ENCODE assay signal across 25 mouse cellular contexts in the genomic region with DNA sequence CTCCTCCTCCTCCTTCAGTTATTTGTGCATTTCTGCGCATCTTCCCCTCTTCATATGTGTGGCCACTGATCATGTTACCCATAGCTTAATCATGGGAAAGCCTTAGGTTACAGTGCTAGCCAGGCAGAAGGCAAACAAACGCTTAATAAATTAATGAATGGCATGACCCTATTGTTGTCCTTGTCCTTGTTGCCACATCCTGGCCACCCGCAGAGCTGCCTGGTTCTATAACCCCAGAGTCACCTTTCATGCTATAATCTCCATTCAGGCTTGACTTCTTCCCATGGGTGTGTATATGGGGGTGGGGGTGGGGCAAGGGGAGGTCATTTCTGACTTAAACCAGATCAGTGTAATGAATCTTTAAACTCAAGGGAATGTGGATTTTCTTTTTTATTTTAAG. TPM values are rescaled to one million over a fixed set of nuclear protein-coding genes. Genes with fewer than 3 reads are reported as not detected.
DNase-seq lines count a peak whose midpoint lies in the region; ATAC-seq lines count a peak whose summit lies in the region.
"Had no signal": no experiment of that assay in that cellular context is flagged by ENCODE, and none has a peak within 500 bp of the region (broad histone marks: within the 10 kb centered on the region; RNA-seq: fewer than 3 reads in every experiment).

No protein-coding gene starts in this region.

- no peak for ATAC-seq in heart, embryonic 13.5 days (ENCODE audit: extremely low read depth, insufficient number of reproducible peaks, low FRiP score, low TSS enrichment)
- ATAC-seq in kidney, embryonic 14.5 days (ENCODE audit: low FRiP score, low TSS enrichment): peak; percentile 67; the same call in 1 of the 2 replicates
- ATAC-seq: forebrain, embryonic 16.5 days; intestine, postnatal 0 days; lung, postnatal 0 days; midbrain, embryonic 16.5 days had no signal

- H3K27ac ChIP-seq in heart, embryonic 13.5 days (replicated peaks): peak overlapping the region; percentile 50
- peak overlapping the region; percentile 44; the same call in 1 of the 2 replicates for H3K27ac ChIP-seq in kidney, embryonic 14.5 days (ENCODE audit: low read depth, low read length)
- H3K27ac ChIP-seq: forebrain, embryonic 10.5 days; hindbrain, embryonic 10.5 days; layer of hippocampus, adult 2 months; midbrain, embryonic 10.5 days; neural tube, embryonic 13.5 days had no signal

- H3K4me2 ChIP-seq in heart, embryonic 13.5 days: no peak overlapping the region
- no peak overlapping the region for H3K4me2 ChIP-seq in kidney, embryonic 14.5 days (replicated peaks; ENCODE audit: low read depth, low read length)
- H3K4me2 ChIP-seq: neural tube, embryonic 13.5 days had no signal

- H3K9ac ChIP-seq in heart, embryonic 13.5 days: no peak overlapping the region
- H3K9ac ChIP-seq in kidney, embryonic 14.5 days (ENCODE audit: low read depth, low read length): no peak overlapping the region
- H3K9ac ChIP-seq: neural tube, embryonic 13.5 days had no signal

- H3K4me3 ChIP-seq in heart, embryonic 13.5 days: no peak overlapping the region
- no peak overlapping the region for H3K4me3 ChIP-seq in kidney, embryonic 14.5 days (ENCODE audit: low read length)
- H3K4me3 ChIP-seq: forebrain, embryonic 10.5 days; hindbrain, embryonic 10.5 days; layer of hippocampus, adult 2 months; midbrain, embryonic 10.5 days; myocyte; neural tube, embryonic 13.5 days had no signal

- H3K36me3 ChIP-seq in heart, embryonic 13.5 days: peaks cover 24% of the 10 kb centered on the region
- H3K36me3 ChIP-seq in kidney, embryonic 14.5 days (ENCODE audit: control insufficient read depth, insufficient read depth, low read length): no peaks in the 10 kb centered on the region
- H3K36me3 ChIP-seq: forebrain, embryonic 10.5 days; hindbrain, embryonic 10.5 days; midbrain, embryonic 10.5 days; neural tube, embryonic 13.5 days had no signal

- H3K27me3 ChIP-seq in heart, embryonic 13.5 days (replicated peaks): no peaks in the 10 kb centered on the region
- no peaks in the 10 kb centered on the region for H3K27me3 ChIP-seq in kidney, embryonic 14.5 days (ENCODE audit: control insufficient read depth, insufficient read depth, low read length)
- H3K27me3 ChIP-seq: neural tube, embryonic 13.5 days had no signal

- 60% methylated on average over 3 of the region's 3 CpGs for WGBS in heart, embryonic 13.5 days
- WGBS in kidney, embryonic 14.5 days: 11% methylated on average over 3 of the region's 3 CpGs

- no peaks in the 10 kb centered on the region for H3K9me3 ChIP-seq in heart, embryonic 13.5 days
- no peaks in the 10 kb centered on the region for H3K9me3 ChIP-seq in kidney, embryonic 14.5 days (ENCODE audit: control insufficient read depth, low read length)
- H3K9me3 ChIP-seq: forebrain, embryonic 10.5 days; hindbrain, embryonic 10.5 days; midbrain, embryonic 10.5 days; neural tube, embryonic 13.5 days had no signal

- peak; percentile 31 for DNase-seq in embryo, embryonic 10 days (ENCODE audit: low spot score)
- DNase-seq in embryo, embryonic 9.5 days (ENCODE audit: extremely low spot score): no peak
- no peak for DNase-seq in heart, adult 9 months (ENCODE audit: low spot score in 2 of 2)
- DNase-seq in kidney, postnatal 36 days: no peak
- DNase-seq in R1 (ENCODE audit: low read depth, low spot score): peak; percentile 79
- DNase-seq in frontal cortex, postnatal 14 days (ENCODE audit: low spot score in 2 of 2): no peak
- DNase-seq: cerebellum, adult 11-12 months; cerebellum, postnatal 10 days; gastrocnemius, postnatal 14 days; heart, adult 18-20 months; retina, postnatal 1 day; right cerebral cortex, postnatal 25 days; spleen, adult 18-20 months had no signal

- H3K4me1 ChIP-seq in heart, embryonic 13.5 days: peaks cover 92% of the 10 kb centered on the region
- H3K4me1 ChIP-seq in kidney, embryonic 14.5 days (ENCODE audit: control insufficient read depth, insufficient read depth, low read length): peaks cover 70% of the 10 kb centered on the region

RNA-seq across cellular contexts. Expression of a gene that starts 37.6 kb away (rescaled TPM):
- polyA plus RNA-seq in heart, embryonic 13.5 days (2015; fragmentation: Nextera tagmentation; extraction: Ambion mirVana): 29.9 and 30.1 TPM in 2 replicates
- 21.3 and 34.2 TPM in 2 replicates for polyA plus RNA-seq in kidney, embryonic 14.5 days (2014; fragmentation: Nextera tagmentation; extraction: Ambion mirVana)

Comparison
In these comparisons a context has a peak if more than half of its experiments do, and no peak if none do; other contexts are left out.
1. DNase-seq: peak in embryo, embryonic 10 days (single experiment) and R1 (single experiment); none in embryo, embryonic 9.5 days (single experiment), heart, adult 9 months (0 of 2), kidney, postnatal 36 days (0 of 2) and frontal cortex, postnatal 14 days (0 of 2).